Mouse (Mus musculus) small intestine, adult 2 months (tissue): ENCODE measurements around the gene Cntrob. TPM values are rescaled to one million over a fixed set of nuclear protein-coding genes. Genes with fewer than 3 reads are reported as not detected.
A peak's percentile ranks its signal among the peaks of the same experiment; 100 is the strongest.

Experiments
- H3K27ac ChIP-seq: fragments of 200-500 bp; 2 replicates; pipeline ENCODE4 v1.5.1; 2012; ENCODE audit warnings: low read depth, low read length, control low read depth, inconsistent platforms; ENCODE audit not compliant: insufficient read depth
- H3K27me3 ChIP-seq: fragments of 200-500 bp; 2 replicates; pipeline ENCODE4 v1.6.1; 2012; ENCODE audit warnings: mild to moderate bottlenecking, moderate library complexity, low read length, inconsistent platforms; ENCODE audit not compliant: control insufficient read depth, insufficient read depth
- H3K36me3 ChIP-seq: fragments of 200-500 bp; 2 replicates; pipeline ENCODE4 v1.6.1; 2012; ENCODE audit warnings: mild to moderate bottlenecking, low read length, control low read depth, inconsistent platforms; ENCODE audit not compliant: control insufficient read depth, insufficient read depth
- H3K4me1 ChIP-seq: fragments of 200-500 bp; 2 replicates; pipeline ENCODE4 v1.6.1; 2012; ENCODE audit warnings: low read length, inconsistent platforms, mixed read lengths; ENCODE audit not compliant: control insufficient read depth, insufficient read depth, insufficient read length
- H3K4me3 ChIP-seq: fragments of 200-500 bp; 2 replicates; pipeline ENCODE4 v1.5.1; 2012; ENCODE audit warnings: low read depth, mild to moderate bottlenecking, control low read depth, inconsistent platforms, low read length, moderate library complexity
- CTCF ChIP-seq: fragments of 200-500 bp; IDR thresholded peaks from 2 replicates; pipeline ENCODE4 v1.5.1; 2012; ENCODE audit warnings: low read depth, mild to moderate bottlenecking, control low read depth, inconsistent platforms, low read length, moderate library complexity, mixed read lengths; ENCODE audit not compliant: insufficient replicate concordance, insufficient read length; ENCODE audit errors: extremely low read depth
- POLR2A ChIP-seq: fragments of 200-500 bp; IDR thresholded peaks from 2 replicates; pipeline ENCODE4 v1.6.1; 2012; ENCODE audit warnings: low read depth, mild to moderate bottlenecking, control low read depth, inconsistent platforms, low read length, moderate library complexity
- WGBS: fragments of 180-500 bp; shearing (Covaris S2); methylation state at CpG from one replicate; pipeline ENCODE4 v1.1.7; 2018; 5-methylcytosine and 5-hydroxymethylcytosine counted together
- polyA plus RNA-seq: library from polyadenylated mRNA; depleted of rRNA; stranded (reverse); fragments of >200 nt; gene quantifications from 2 replicates; pipeline ENCODE4 v1.2.3, GENCODE M21; 2012

Gene Cntrob
- polyA plus RNA-seq, 1 experiment, result 5.3 TPM

- no peaks in the 10 kb centered on the region for H3K27me3 ChIP-seq
- TF ChIP-seq CTCF (no peak), POLR2A (no peak)
- H3K4me3 ChIP-seq, result no peak overlapping the region
- H3K36me3 ChIP-seq, result no peaks in the 10 kb centered on the region
- 72% methylated on average over 4 of the region's 4 CpGs for WGBS
- H3K27ac ChIP-seq, result no peak overlapping the region
- H3K4me1 ChIP-seq, result 0 out of 2 replicates have a peak, but pooled peaks cover 6% of the 10 kb centered on the region
These were observed 11.2 kb upstream of the Cntrob start for GRCm38 (mm10) chr11:69334796-69335195.

- Histone ChIP-seq H3K27me3 (no peaks in the 10 kb centered on the region), H3K36me3 (no peaks in the 10 kb centered on the region), H3K4me3 (no peak overlapping the region), H3K4me1 (0 out of 2 replicates have a peak, but pooled peaks cover 6% of the 10 kb centered on the region), H3K27ac (no peak overlapping the region)
- TF ChIP-seq CTCF, result no peak; the same call in 1 of the 2 replicates
- TF ChIP-seq POLR2A, result no peak
- 56% methylated on average over 3 of the region's 3 CpGs for WGBS
These were observed 10.3 kb upstream of the Cntrob start for GRCm38 (mm10) chr11:69333922-69334321.

GRCm38 (mm10) chr11:69332713-69333253, 9.2 kb upstream of the Cntrob start:
- TF ChIP-seq POLR2A (no peak), CTCF (no peak)
- WGBS, result 29% methylated on average over 8 of the region's 8 CpGs
- H3K27me3 ChIP-seq, result no peaks in the 10 kb centered on the region

GRCm38 (mm10) chr11:69331929-69332405, 8.4 kb upstream of the Cntrob start:
- TF ChIP-seq CTCF, result 0 out of 2 replicates have a peak, but pooled peaks have one; percentile 9
- no peak; the same call in 1 of the 2 replicates for TF ChIP-seq POLR2A
- Histone ChIP-seq H3K27ac (no peak overlapping the region), H3K36me3 (no peaks in the 10 kb centered on the region), H3K4me1 (0 out of 2 replicates have a peak, but pooled peaks cover 6% of the 10 kb centered on the region), H3K27me3 (peaks cover 2% of the 10 kb centered on the region; the same call in 1 of the 2 replicates), H3K4me3 (peak overlapping the region; percentile 80)
- 1% methylated on average over 24 of the region's 24 CpGs for WGBS

More at GRCm38 (mm10) chr11:69332713-69333253, 9.2 kb upstream of the Cntrob start:
- Histone ChIP-seq H3K4me1 (0 out of 2 replicates have a peak, but pooled peaks cover 6% of the 10 kb centered on the region), H3K4me3 (no peak overlapping the region), H3K36me3 (no peaks in the 10 kb centered on the region), H3K27ac (no peak overlapping the region)

- Histone ChIP-seq H3K27ac (no peak overlapping the region), H3K36me3 (no peaks in the 10 kb centered on the region), H3K27me3 (peaks cover 9% of the 10 kb centered on the region), H3K4me3 (no peak overlapping the region), H3K4me1 (peaks cover 10% of the 10 kb centered on the region; the same call in 1 of the 2 replicates)
- 93% methylated on average over 6 of the region's 6 CpGs for WGBS
- TF ChIP-seq CTCF, result no peak
- TF ChIP-seq POLR2A, result no peak
These were observed 7.6 kb upstream of the Cntrob start for GRCm38 (mm10) chr11:69331152-69331551.

GRCm38 (mm10) chr11:69328517-69328916, 4.9 kb upstream of the Cntrob start:
- H3K4me1 ChIP-seq, result peaks cover 13% of the 10 kb centered on the region
- H3K27ac ChIP-seq, result no peak overlapping the region
- peaks cover 9% of the 10 kb centered on the region for H3K27me3 ChIP-seq
- TF ChIP-seq POLR2A (no peak), CTCF (no peak)
- no peak overlapping the region for H3K4me3 ChIP-seq
- H3K36me3 ChIP-seq, result no peaks in the 10 kb centered on the region
- 90% methylated on average over 6 of the region's 6 CpGs for WGBS

- Histone ChIP-seq H3K4me1 (peaks cover 14% of the 10 kb centered on the region), H3K27ac (no peak overlapping the region), H3K4me3 (no peak overlapping the region), H3K27me3 (peaks cover 9% of the 10 kb centered on the region), H3K36me3 (no peaks in the 10 kb centered on the region)
- WGBS, result 60% methylated on average over 6 of the region's 6 CpGs
- no peak for TF ChIP-seq POLR2A
- TF ChIP-seq CTCF, result no peak
These were observed 4.1 kb upstream of the Cntrob start for GRCm38 (mm10) chr11:69327648-69328047.
